Mouse (Mus musculus) kidney, postnatal 0 days (tissue): ENCODE measurements around the gene Pdp2. TPM values are rescaled to one million over a fixed set of nuclear protein-coding genes. Genes with fewer than 3 reads are reported as not detected.
A peak's percentile ranks its signal among the peaks of the same experiment; 100 is the strongest.

Experiments
- ATAC-seq: fragments of 200-750 bp; cut with Nextera tagmentation; replicated peaks from 2 replicates; pipeline ENCODE4 v1.8.0; 2017; ENCODE audit warnings: low read depth, moderate number of reproducible peaks, moderate TSS enrichment, moderate library complexity; ENCODE audit not compliant: low FRiP score
- DNase-seq: peaks from one replicate; pipeline ENCODE4 v3.0.0-alpha.2; 2016; ENCODE audit warnings: low spot score
- H3K27ac ChIP-seq: fragments of 300-500 bp; sonication (generic); 2 replicates; pipeline ENCODE4 v1.5.1; 2014; ENCODE audit warnings: mild to moderate bottlenecking
- H3K27me3 ChIP-seq: fragments of 300-500 bp; sonication (generic); 2 replicates; pipeline ENCODE4 v1.6.1; 2014; ENCODE audit warnings: low read length, mixed read lengths; ENCODE audit not compliant: insufficient read depth
- H3K36me3 ChIP-seq: fragments of 300-500 bp; sonication (generic); 2 replicates; pipeline ENCODE4 v1.6.1; 2014; ENCODE audit warnings: low read length, mixed read lengths; ENCODE audit not compliant: insufficient read depth
- H3K4me1 ChIP-seq: fragments of 300-500 bp; sonication (generic); replicated peaks from 2 replicates; pipeline ENCODE4 v1.6.1; 2014; ENCODE audit warnings: antibody characterized with exemption, low read length, mixed read lengths; ENCODE audit not compliant: insufficient read depth
- H3K4me2 ChIP-seq: fragments of 300-500 bp; sonication (generic); 2 replicates; pipeline ENCODE4 v1.6.1; 2014; ENCODE audit warnings: mild to moderate bottlenecking, low read length, moderate library complexity, mixed read lengths
- H3K4me3 ChIP-seq: fragments of 300-500 bp; sonication (generic); replicated peaks from 2 replicates; pipeline ENCODE4 v1.5.1; 2014; ENCODE audit warnings: low read depth, low read length
- H3K9ac ChIP-seq: fragments of 300-500 bp; sonication (generic); 2 replicates; pipeline ENCODE4 v1.6.1; 2014; ENCODE audit warnings: low read depth, low read length
- H3K9me3 ChIP-seq: fragments of 300-500 bp; sonication (generic); replicated peaks from 2 replicates; pipeline ENCODE4 v1.6.1; 2016; ENCODE audit warnings: low read length, inconsistent platforms, mixed read lengths
- CTCF ChIP-seq: IDR thresholded peaks from 2 replicates; pipeline ENCODE4 v1.5.1; 2016; ENCODE audit warnings: antibody characterized with exemption, low read depth, mild to moderate bottlenecking, moderate library complexity
- WGBS: fragments of 180-500 bp; shearing (Covaris S2); extraction: QIAGEN DNeasy Blood & Tissue Kit; methylation state at CpG from one replicate; pipeline ENCODE4 v1.1.7; 2014; 5-methylcytosine and 5-hydroxymethylcytosine counted together
- polyA plus RNA-seq: library from polyadenylated mRNA; unstranded; fragments of >200 nt; fragmentation: Nextera tagmentation; extraction: Ambion mirVana; gene quantifications from 2 replicates; pipeline ENCODE4 v1.2.1, GENCODE M21; 2015

The Pdp2 gene
- polyA plus RNA-seq, 1 experiment from 2014 or later: 12.6 TPM

GRCm38 (mm10) chr8:104584522-104584921 lies 6.7 kb upstream of the Pdp2 start:
- H3K4me2 ChIP-seq: no peak overlapping the region
- no peak overlapping the region for H3K27ac ChIP-seq
- ATAC-seq: no peak
- H3K27me3 ChIP-seq: no peaks in the 10 kb centered on the region
- no peak for DNase-seq
- WGBS: 69% methylated on average over 1 of the region's 1 CpGs
- no peak overlapping the region for H3K4me3 ChIP-seq
- no peak for TF ChIP-seq CTCF
- no peaks in the 10 kb centered on the region for H3K4me1 ChIP-seq
- no peaks in the 10 kb centered on the region for H3K36me3 ChIP-seq
- H3K9ac ChIP-seq: no peak overlapping the region
- H3K9me3 ChIP-seq: no peaks in the 10 kb centered on the region; the same call in 1 of the 2 replicates

GRCm38 (mm10) chr8:104590284-104590683 lies 967 bp upstream of the Pdp2 start:
- Histone ChIP-seq H3K4me1 (no peaks in the 10 kb centered on the region; the same call in none of the 2 replicates), H3K4me3 (no peak overlapping the region), H3K9me3 (no peaks in the 10 kb centered on the region), H3K27ac (no peak overlapping the region), H3K27me3 (no peaks in the 10 kb centered on the region), H3K36me3 (peaks cover 17% of the 10 kb centered on the region), H3K4me2 (no peak overlapping the region), H3K9ac (no peak overlapping the region)
- WGBS: 96% methylated on average over 3 of the region's 3 CpGs
- ATAC-seq: no peak
- no peak for DNase-seq
- TF ChIP-seq CTCF: no peak

- Histone ChIP-seq H3K27ac (peak overlapping the region; percentile 80), H3K4me2 (peak overlapping the region; percentile 65), H3K36me3 (peaks cover 17% of the 10 kb centered on the region), H3K9me3 (no peaks in the 10 kb centered on the region), H3K9ac (peak overlapping the region; percentile 62), H3K4me3 (peak overlapping the region; percentile 64), H3K27me3 (no peaks in the 10 kb centered on the region), H3K4me1 (no peaks in the 10 kb centered on the region; the same call in none of the 2 replicates)
- WGBS: under 1% methylated on average over 9 of the region's 9 CpGs
- ATAC-seq (no peak), DNase-seq (no peak)
- no peak for TF ChIP-seq CTCF
Measured at GRCm38 (mm10) chr8:104591856-104592255, 605 bp downstream of the Pdp2 start.

GRCm38 (mm10) chr8:104592566-104592965 lies 1.3 kb downstream of the Pdp2 start:
- Histone ChIP-seq H3K4me1 (no peaks in the 10 kb centered on the region; the same call in none of the 2 replicates), H3K36me3 (peaks cover 17% of the 10 kb centered on the region), H3K4me3 (no peak overlapping the region), H3K9me3 (no peaks in the 10 kb centered on the region), H3K9ac (no peak overlapping the region), H3K4me2 (peak overlapping the region; percentile 65), H3K27me3 (no peaks in the 10 kb centered on the region), H3K27ac (no peak overlapping the region)
- ATAC-seq (no peak), DNase-seq (no peak)
- TF ChIP-seq CTCF: no peak
- WGBS: 52% methylated on average over 6 of the region's 6 CpGs

GRCm38 (mm10) chr8:104593536-104594325 lies 2.5 kb downstream of the Pdp2 start:
- ATAC-seq (no peak), DNase-seq (no peak)
- no peak overlapping the region for H3K27ac ChIP-seq
- WGBS: 90% methylated on average over 31 of the region's 31 CpGs
- H3K4me1 ChIP-seq: peaks cover 4% of the 10 kb centered on the region
- TF ChIP-seq CTCF: no peak
- H3K9ac ChIP-seq: no peak overlapping the region
- H3K9me3 ChIP-seq: no peaks in the 10 kb centered on the region
- H3K4me3 ChIP-seq: no peak overlapping the region
- no peak overlapping the region for H3K4me2 ChIP-seq
- peaks cover 17% of the 10 kb centered on the region for H3K36me3 ChIP-seq
- H3K27me3 ChIP-seq: no peaks in the 10 kb centered on the region

- Histone ChIP-seq H3K27me3 (no peaks in the 10 kb centered on the region), H3K9ac (no peak overlapping the region)
- ATAC-seq: no peak
Measured at GRCm38 (mm10) chr8:104594611-104595362, 3.5 kb downstream of the Pdp2 start.

More at GRCm38 (mm10) chr8:104594611-104595362, 3.5 kb downstream of the Pdp2 start:
- no peak for TF ChIP-seq CTCF
- H3K27ac ChIP-seq: no peak overlapping the region
- DNase-seq: no peak
- 95% methylated on average over 19 of the region's 19 CpGs for WGBS
- H3K36me3 ChIP-seq: peaks cover 17% of the 10 kb centered on the region
- H3K4me3 ChIP-seq: no peak overlapping the region
- H3K4me2 ChIP-seq: no peak overlapping the region
- H3K4me1 ChIP-seq: peaks cover 9% of the 10 kb centered on the region
- no peaks in the 10 kb centered on the region for H3K9me3 ChIP-seq
